Mouse (Mus musculus) heart, embryonic 12.5 days (tissue): ENCODE results near the gene Cped1. TPM values are rescaled to one million over a fixed set of nuclear protein-coding genes. Genes with fewer than 3 reads are reported as not detected.
"Not testable (repeated sequence)": the region's sequence is repeated elsewhere in the genome, so short reads cannot be mapped to it uniquely, and the experiment has no call there.

Experiments
- ATAC-seq: fragments of 200-750 bp; cut with Nextera tagmentation; 2 replicates; pipeline ENCODE4 v1.8.0; 2017; ENCODE audit warnings: moderate TSS enrichment, moderate library complexity; ENCODE audit not compliant: insufficient number of reproducible peaks, low FRiP score
- H3K27ac ChIP-seq: fragments of 300-500 bp; sonication (generic); 2 replicates; pipeline ENCODE4 v1.5.1; 2016; ENCODE audit warnings: mild to moderate bottlenecking, moderate library complexity; ENCODE audit not compliant: poor library complexity, severe bottlenecking
- H3K27me3 ChIP-seq: fragments of 300-500 bp; sonication (generic); replicated peaks from 2 replicates; pipeline ENCODE4 v1.6.1; 2016; ENCODE audit warnings: mild to moderate bottlenecking, moderate library complexity
- H3K36me3 ChIP-seq: fragments of 300-500 bp; sonication (generic); 2 replicates; pipeline ENCODE4 v1.6.1; 2016; ENCODE audit warnings: mild to moderate bottlenecking, moderate library complexity
- H3K4me1 ChIP-seq: fragments of 300-500 bp; sonication (generic); replicated peaks from 2 replicates; pipeline ENCODE4 v1.6.1; 2016; ENCODE audit warnings: mild to moderate bottlenecking
- H3K4me2 ChIP-seq: fragments of 300-500 bp; sonication (generic); 2 replicates; pipeline ENCODE4 v1.6.1; 2016; ENCODE audit warnings: mild to moderate bottlenecking, moderate library complexity
- H3K4me3 ChIP-seq: fragments of 300-500 bp; sonication (generic); 2 replicates; pipeline ENCODE4 v1.5.1; 2016; ENCODE audit warnings: mild to moderate bottlenecking
- H3K9ac ChIP-seq: fragments of 300-500 bp; sonication (generic); 2 replicates; pipeline ENCODE4 v1.6.1; 2016; ENCODE audit warnings: mild to moderate bottlenecking, moderate library complexity
- H3K9me3 ChIP-seq: fragments of 300-500 bp; sonication (generic); replicated peaks from 2 replicates; pipeline ENCODE4 v1.6.1; 2016; ENCODE audit warnings: mild to moderate bottlenecking, moderate library complexity
- WGBS: fragments of 180-500 bp; shearing (Covaris S2); methylation state at CpG from one replicate; pipeline ENCODE4 v1.1.7; 2016; 5-methylcytosine and 5-hydroxymethylcytosine counted together
- polyA plus RNA-seq: library from polyadenylated mRNA; unstranded; fragments of >200 nt; fragmentation: Nextera tagmentation; extraction: Ambion mirVana; gene quantifications from 2 replicates; pipeline ENCODE4 v1.2.1, GENCODE M21; 2016

Gene Cped1
- polyA plus RNA-seq, 1 experiment from 2014 or later = 5.2 TPM

DNA sequence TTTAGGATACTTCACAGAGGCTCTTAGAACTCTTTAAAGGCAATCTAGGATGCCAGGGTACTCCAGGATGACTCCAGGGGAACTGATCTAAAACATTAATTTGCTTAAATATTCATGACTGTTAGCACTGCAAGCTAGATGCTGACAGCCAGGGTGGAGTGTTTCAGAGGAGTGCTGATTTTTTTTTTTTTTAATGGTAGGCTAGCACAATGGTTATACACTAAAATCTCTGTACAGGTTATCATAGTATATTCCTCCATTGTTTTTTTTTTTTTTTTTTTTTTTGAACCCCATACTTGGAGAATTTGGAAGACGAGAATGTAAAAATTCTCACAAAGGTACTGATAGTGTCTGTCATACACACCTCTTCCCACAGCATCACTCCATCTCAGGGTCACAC is 137.0 kb downstream of the Cped1 start:
- Histone ChIP-seq H3K9me3 (no peaks in the 10 kb centered on the region), H3K27me3 (no peaks in the 10 kb centered on the region), H3K4me3 (no peak overlapping the region), H3K27ac (no peak overlapping the region), H3K4me1 (no peaks in the 10 kb centered on the region), H3K4me2 (no peak overlapping the region), H3K36me3 (no peaks in the 10 kb centered on the region), H3K9ac (no peak overlapping the region)
- 58% methylated on average over 1 of the region's 1 CpGs for WGBS
- ATAC-seq = no peak

DNA sequence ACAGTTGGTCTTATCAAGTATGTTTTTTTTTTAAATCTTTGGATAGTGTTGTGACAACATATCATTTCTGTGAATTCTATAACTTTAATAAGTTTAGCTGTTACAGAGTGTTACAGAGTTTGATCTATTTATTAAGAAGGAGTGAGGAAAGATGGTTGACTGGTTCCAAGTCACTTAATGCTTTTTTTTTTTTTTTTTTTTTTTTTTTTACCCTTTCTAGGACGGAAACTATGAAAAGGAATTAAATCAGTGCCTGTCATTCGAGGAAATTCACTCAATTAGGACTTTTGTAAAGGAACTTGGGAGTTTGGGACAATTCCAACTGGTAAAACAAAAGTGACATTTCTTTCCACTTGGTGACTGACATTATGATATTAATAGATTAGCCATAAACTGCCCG is 137.6 kb downstream of the Cped1 start:
- Histone ChIP-seq H3K4me2 (no peak overlapping the region), H3K27me3 (no peaks in the 10 kb centered on the region), H3K9me3 (no peaks in the 10 kb centered on the region), H3K36me3 (no peaks in the 10 kb centered on the region), H3K4me3 (no peak overlapping the region), H3K9ac (no peak overlapping the region), H3K4me1 (no peaks in the 10 kb centered on the region), H3K27ac (no peak overlapping the region)
- ATAC-seq = no peak
- 47% methylated on average over 3 of the region's 3 CpGs for WGBS

DNA sequence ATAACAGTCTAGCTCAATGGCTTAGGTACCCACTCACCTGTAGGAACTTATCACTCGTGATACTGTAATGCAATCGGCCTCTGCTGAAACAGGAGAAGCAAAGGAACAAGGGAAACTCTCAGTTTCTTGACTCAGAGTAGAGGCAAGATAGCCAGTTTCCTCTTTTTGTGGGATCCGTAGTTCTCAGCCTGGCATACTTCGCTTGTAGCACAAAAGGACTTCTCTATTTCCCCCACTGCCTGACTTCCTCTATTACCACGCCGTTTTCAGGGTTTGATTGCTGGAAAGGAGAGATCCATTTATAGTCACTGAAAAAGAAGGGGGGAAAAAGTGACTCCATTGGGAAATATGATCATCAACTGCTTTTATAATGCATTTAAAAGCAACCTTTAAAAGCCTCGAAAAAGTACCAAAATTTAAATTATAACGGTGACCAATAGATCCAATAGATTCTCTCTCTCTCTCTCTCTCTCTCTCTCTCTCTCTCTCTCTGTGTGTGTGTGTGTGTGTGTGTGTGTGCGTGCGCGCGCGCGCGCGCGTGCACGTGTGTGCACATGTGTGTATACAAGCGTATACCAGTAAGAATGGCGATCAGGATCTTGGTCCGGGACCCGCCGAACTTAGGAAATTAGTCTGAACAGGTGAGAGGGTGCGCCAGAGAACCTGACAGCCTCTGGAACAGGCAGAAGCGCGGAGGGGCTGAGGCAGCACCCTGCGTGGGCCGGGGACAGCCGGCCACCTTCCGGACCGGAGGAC is 139.0 kb downstream of the Cped1 start:
- WGBS = 66% methylated on average over 24 of the region's 31 CpGs
- not testable (repeated sequence) for H3K4me1 ChIP-seq, H3K27ac ChIP-seq, H3K27me3 ChIP-seq, H3K36me3 ChIP-seq, H3K4me3 ChIP-seq, ATAC-seq, H3K9ac ChIP-seq, H3K9me3 ChIP-seq
- H3K4me2 ChIP-seq = 0 out of 2 replicates have a peak overlapping the region, but pooled peaks have one; percentile 7

DNA sequence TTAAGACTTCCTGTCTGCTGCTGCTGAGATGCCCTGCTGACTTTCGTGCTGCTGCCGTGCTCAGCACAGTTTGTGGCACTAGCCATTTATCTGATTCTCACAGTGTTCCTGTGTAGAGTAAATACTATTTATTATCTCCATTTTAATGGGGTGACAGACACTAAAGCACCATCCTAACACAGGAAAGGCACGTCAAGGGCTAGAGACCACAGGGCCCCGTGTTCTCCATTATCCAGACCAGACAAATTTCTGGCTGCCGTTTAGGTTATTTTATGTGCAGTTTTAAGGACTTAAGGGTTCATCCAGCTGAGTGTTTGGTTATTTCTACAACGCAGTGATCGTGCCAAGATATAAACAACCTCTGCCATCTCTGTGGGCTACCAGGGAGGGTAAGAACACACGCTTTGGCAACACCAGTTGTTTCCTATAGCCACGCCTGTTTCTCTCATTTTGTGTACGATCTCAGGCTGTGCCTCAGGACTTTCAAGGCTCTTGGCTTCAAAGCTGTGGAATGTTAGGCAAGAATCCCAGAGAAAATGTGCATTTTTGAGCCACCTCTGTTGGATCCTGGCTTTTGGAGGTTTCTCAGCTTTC is 149.4 kb downstream of the Cped1 start:
- WGBS = 72% methylated on average over 10 of the region's 10 CpGs
- no peak for ATAC-seq
- no peak overlapping the region for H3K4me2 ChIP-seq
- H3K9me3 ChIP-seq = no peaks in the 10 kb centered on the region
- H3K4me1 ChIP-seq = no peaks in the 10 kb centered on the region
- no peaks in the 10 kb centered on the region for H3K27me3 ChIP-seq
- no peak overlapping the region for H3K4me3 ChIP-seq
- H3K36me3 ChIP-seq = no peaks in the 10 kb centered on the region
- no peak overlapping the region for H3K27ac ChIP-seq
- no peak overlapping the region for H3K9ac ChIP-seq

DNA sequence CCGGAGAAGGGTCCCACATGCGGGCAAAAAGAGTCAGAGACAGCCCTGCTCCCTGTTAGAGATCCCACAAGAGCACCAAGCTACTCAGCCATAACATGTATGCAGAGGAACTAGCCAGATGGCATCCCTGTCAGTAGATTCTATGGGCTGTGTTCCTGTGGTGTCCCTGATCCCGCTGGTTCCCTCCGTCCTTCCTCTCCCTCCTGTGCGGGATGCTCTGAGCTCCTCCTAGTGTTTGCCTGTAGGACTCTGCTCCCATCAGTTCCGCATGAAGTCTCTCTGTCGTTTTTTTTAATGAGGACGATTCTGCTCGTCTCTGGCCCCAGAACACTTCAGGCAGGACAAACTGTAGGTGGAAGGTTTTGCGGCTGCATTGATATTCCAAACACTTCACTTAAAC is 151.1 kb downstream of the Cped1 start:
- Histone ChIP-seq H3K9ac (no peak overlapping the region), H3K36me3 (no peaks in the 10 kb centered on the region), H3K4me3 (no peak overlapping the region), H3K4me1 (no peaks in the 10 kb centered on the region), H3K27ac (no peak overlapping the region), H3K27me3 (no peaks in the 10 kb centered on the region), H3K4me2 (no peak overlapping the region), H3K9me3 (no peaks in the 10 kb centered on the region)
- WGBS = 49% methylated on average over 10 of the region's 10 CpGs
- no peak for ATAC-seq

DNA sequence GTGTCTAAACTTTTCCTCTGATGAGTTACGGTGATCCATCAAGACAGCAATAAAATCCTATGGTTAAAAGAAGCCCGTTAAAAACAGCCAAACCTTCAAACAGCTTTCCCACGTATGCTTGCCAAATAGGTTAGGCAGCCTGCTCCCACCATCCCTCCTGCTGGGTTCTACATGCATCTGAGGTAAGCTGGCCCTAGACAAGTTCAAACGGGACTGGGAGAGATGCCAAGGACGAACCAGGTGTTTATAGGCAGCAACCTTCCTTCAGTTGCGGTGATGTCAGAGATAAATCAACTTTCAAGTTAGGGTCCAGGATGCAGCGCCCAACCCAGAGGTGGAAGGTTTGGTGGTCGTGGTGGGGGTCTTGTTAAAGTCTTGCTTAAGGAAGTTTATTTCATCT is 155.1 kb downstream of the Cped1 start:
- no peaks in the 10 kb centered on the region for H3K27me3 ChIP-seq
- H3K4me1 ChIP-seq = no peaks in the 10 kb centered on the region
- no peak overlapping the region for H3K4me3 ChIP-seq
- H3K27ac ChIP-seq = no peak overlapping the region
- no peak overlapping the region for H3K9ac ChIP-seq
- no peak for ATAC-seq
- H3K4me2 ChIP-seq = no peak overlapping the region
- no peaks in the 10 kb centered on the region for H3K36me3 ChIP-seq
- 77% methylated on average over 8 of the region's 8 CpGs for WGBS
- no peaks in the 10 kb centered on the region for H3K9me3 ChIP-seq

DNA sequence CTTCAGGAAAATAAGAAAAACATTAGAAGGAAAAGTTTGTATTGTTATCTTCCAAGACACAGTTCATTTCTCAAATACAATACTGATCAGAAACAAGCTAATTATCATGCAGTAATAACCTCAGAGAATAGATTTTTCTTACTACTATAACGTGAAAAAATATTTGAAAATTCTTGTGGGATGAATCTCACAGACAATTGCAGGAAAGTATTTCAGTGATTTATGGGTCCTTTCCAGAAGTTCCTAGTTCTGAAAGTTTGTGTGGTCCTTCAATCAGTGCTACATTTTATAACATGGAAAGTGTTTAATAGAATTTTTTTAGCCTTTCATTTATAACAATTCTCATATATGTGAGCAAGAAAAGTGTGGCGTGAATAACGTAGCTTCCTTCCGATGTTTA is 161.5 kb downstream of the Cped1 start:
- Histone ChIP-seq H3K4me2 (no peak overlapping the region), H3K9me3 (no peaks in the 10 kb centered on the region), H3K4me1 (no peaks in the 10 kb centered on the region), H3K4me3 (no peak overlapping the region), H3K36me3 (no peaks in the 10 kb centered on the region), H3K27ac (no peak overlapping the region), H3K9ac (no peak overlapping the region), H3K27me3 (no peaks in the 10 kb centered on the region)
- whole genome bisulfite sequencing = 87% methylated on average over 4 of the region's 4 CpGs
- ATAC-seq = no peak

DNA sequence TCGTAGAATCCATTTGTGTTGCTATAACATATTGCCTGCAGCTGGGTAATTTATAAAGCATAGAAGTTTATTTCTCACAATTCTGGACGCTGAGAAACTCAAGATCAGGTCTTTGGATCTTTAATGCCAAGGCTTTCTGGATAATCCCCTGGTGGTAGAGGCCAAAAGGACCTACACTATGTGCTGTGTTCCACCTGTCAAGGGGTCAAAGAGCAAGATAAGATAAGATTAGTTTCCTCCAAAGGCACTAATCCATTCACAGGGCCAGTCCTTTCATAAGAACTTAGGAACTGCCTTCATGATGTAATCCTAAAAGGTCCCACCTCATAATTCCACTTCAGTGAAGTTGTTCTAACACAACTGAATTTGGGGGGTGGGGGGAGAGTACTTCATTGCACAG is 162.8 kb downstream of the Cped1 start:
- no peak overlapping the region for H3K9ac ChIP-seq
- H3K27ac ChIP-seq = no peak overlapping the region
- 83% methylated on average over 2 of the region's 2 CpGs for WGBS
- no peaks in the 10 kb centered on the region for H3K27me3 ChIP-seq
- H3K4me2 ChIP-seq = no peak overlapping the region
- H3K4me3 ChIP-seq = no peak overlapping the region
- H3K4me1 ChIP-seq = no peaks in the 10 kb centered on the region
- no peaks in the 10 kb centered on the region for H3K36me3 ChIP-seq
- no peak for ATAC-seq
- no peaks in the 10 kb centered on the region for H3K9me3 ChIP-seq

DNA sequence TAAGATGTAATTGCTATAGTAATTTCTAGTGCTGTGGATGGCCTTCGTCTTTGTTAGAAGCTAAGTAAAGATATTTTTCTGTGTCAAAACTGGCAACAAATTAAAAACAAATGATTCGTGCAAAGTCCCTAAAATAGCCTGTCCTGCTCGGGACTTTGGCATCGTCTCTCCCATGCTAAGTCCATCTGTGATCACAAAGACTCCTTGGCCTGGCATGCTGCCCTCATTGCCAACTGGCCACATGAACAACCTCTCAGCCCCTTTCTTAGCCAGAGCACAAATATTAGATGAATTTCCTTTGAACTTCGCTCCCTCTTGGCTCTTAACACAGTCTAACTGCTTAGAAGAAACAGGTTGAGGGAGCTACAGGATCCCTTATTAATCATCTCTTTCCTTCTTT is 171.7 kb downstream of the Cped1 start:
- no peak overlapping the region for H3K9ac ChIP-seq
- no peak for ATAC-seq
- H3K36me3 ChIP-seq = no peaks in the 10 kb centered on the region
- no peak overlapping the region for H3K27ac ChIP-seq
- H3K4me1 ChIP-seq = 0 out of 2 replicates have a peak, but pooled peaks cover 5% of the 10 kb centered on the region
- no peaks in the 10 kb centered on the region for H3K9me3 ChIP-seq
- no peaks in the 10 kb centered on the region for H3K27me3 ChIP-seq
- H3K4me2 ChIP-seq = no peak overlapping the region
- no peak overlapping the region for H3K4me3 ChIP-seq
- 72% methylated on average over 5 of the region's 5 CpGs for WGBS

DNA sequence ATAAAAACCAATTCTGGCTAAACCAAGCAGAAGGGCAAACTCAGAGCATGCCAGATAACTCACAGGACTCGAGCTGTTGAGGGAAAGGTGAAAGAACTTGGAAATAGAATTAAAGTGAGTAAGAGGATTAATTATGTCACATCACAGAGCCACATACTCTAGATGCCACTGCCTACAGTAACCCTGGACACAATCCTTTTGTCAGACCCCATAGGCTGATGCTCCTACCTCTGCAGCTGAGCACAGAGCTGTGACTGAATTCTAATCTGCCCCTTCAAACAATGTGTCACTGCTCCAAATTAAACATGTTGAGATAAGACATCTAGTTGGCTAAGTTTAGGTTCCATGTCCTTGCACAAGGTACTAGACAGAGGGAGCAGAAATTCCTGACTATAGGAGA is 176.2 kb downstream of the Cped1 start:
- H3K27ac ChIP-seq = no peak overlapping the region

DNA sequence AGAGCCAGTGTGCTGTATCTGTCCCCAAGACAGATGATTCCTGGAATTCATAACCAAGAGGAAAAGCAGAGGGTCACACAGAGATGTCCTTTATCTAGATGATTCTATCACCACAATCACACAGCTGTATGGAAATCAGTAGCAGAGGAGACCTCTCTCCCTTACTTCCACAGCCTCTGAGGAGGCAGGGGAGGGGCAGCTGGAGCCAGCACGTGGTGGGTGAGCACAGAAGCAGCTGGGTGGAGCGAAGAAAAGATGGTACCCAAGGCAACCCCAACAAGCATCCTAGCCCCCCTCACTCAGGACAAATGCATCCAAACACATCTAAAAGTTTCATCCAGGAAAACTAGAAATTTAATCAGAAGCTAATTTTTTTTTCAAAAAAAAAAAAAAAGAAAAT is 182.7 kb downstream of the Cped1 start:
- Histone ChIP-seq H3K27ac (no peak overlapping the region), H3K4me1 (no peaks in the 10 kb centered on the region), H3K9ac (no peak overlapping the region), H3K27me3 (no peaks in the 10 kb centered on the region), H3K9me3 (no peaks in the 10 kb centered on the region), H3K4me3 (no peak overlapping the region), H3K36me3 (no peaks in the 10 kb centered on the region), H3K4me2 (no peak overlapping the region)
- no peak for ATAC-seq
- WGBS = 56% methylated on average over 2 of the region's 2 CpGs

More for the DNA sequence above, 176.2 kb downstream of the Cped1 start:
- Histone ChIP-seq H3K4me2 (no peak overlapping the region), H3K4me3 (no peak overlapping the region), H3K9ac (no peak overlapping the region), H3K4me1 (0 out of 2 replicates have a peak, but pooled peaks cover 5% of the 10 kb centered on the region), H3K36me3 (no peaks in the 10 kb centered on the region), H3K9me3 (no peaks in the 10 kb centered on the region), H3K27me3 (no peaks in the 10 kb centered on the region)
- 19% methylated on average over 1 of the region's 1 CpGs for whole genome bisulfite sequencing
- ATAC-seq = no peak
